Mouse (Mus musculus) MEL (cell line): ENCODE results near the gene Gm19935. TPM values are rescaled to one million over a fixed set of nuclear protein-coding genes. Genes with fewer than 3 reads are reported as not detected.

Experiments
- DNase-seq: peaks from one replicate; pipeline ENCODE4 v3.0.0; 2011; ENCODE audit warnings: low read depth, low spot score
- H3K27ac ChIP-seq: 2 replicates; pipeline ENCODE4 v1.5.1; 2012; ENCODE audit warnings: low read depth, mild to moderate bottlenecking, control low read depth, low read length, moderate library complexity; ENCODE audit not compliant: control insufficient read depth
- H3K27me3 ChIP-seq, 2 experiments: fragments of 150-350 bp in 1 of 2; sonication (generic) in 1 of 2; 2 replicates each; pipeline ENCODE4 v1.6.1; 2012; ENCODE audit warnings: low read length in 2 of 2, mild to moderate bottlenecking in 2 of 2, improper control_type of control experiment in 1 of 2, moderate library complexity in 1 of 2; ENCODE audit not compliant: insufficient read depth in 2 of 2, control insufficient read depth in 1 of 2
- H3K36me3 ChIP-seq, 2 experiments: 2 replicates each; pipeline ENCODE4 v1.6.1; 2012 to 2014; ENCODE audit warnings: low read length in 2 of 2, improper control_type of control experiment in 1 of 2, inconsistent platforms in 1 of 2, mild to moderate bottlenecking in 1 of 2; ENCODE audit not compliant: insufficient read depth in 2 of 2, control insufficient read depth in 1 of 2
- H3K4me1 ChIP-seq, 2 experiments: fragments of 150-350 bp in 1 of 2; sonication (generic) in 1 of 2; 2 replicates each; pipeline ENCODE4 v1.6.1; 2012; ENCODE audit warnings: low read length in 2 of 2, improper control_type of control experiment in 1 of 2, mild to moderate bottlenecking in 1 of 2; ENCODE audit not compliant: insufficient read depth in 2 of 2, control insufficient read depth in 1 of 2
- H3K4me3 ChIP-seq, 2 experiments: fragments of 150-350 bp in 1 of 2; sonication (generic) in 1 of 2; 2 replicates each; pipeline ENCODE4 v1.5.1; 2012; ENCODE audit warnings: low read depth in 2 of 2, low read length in 2 of 2, mild to moderate bottlenecking in 2 of 2, moderate library complexity in 2 of 2, control low read depth in 1 of 2, improper control_type of control experiment in 1 of 2; ENCODE audit not compliant: control insufficient read depth in 1 of 2, insufficient read depth in 1 of 2
- H3K79me2 ChIP-seq: 2 replicates; pipeline ENCODE4 v1.6.1; 2012; ENCODE audit warnings: mild to moderate bottlenecking, low read length, moderate library complexity; ENCODE audit not compliant: control insufficient read depth, poor library complexity, insufficient read depth
- H3K9ac ChIP-seq: 2 replicates; pipeline ENCODE4 v1.6.1; 2012; ENCODE audit warnings: low read depth, mild to moderate bottlenecking, control low read depth, low read length, moderate library complexity; ENCODE audit not compliant: control insufficient read depth, poor library complexity, severe bottlenecking
- H3K9me3 ChIP-seq: fragments of 150-350 bp; sonication (generic); replicated peaks from 2 replicates; pipeline ENCODE4 v1.6.1; 2012; ENCODE audit warnings: mild to moderate bottlenecking, low read length, improper control_type of control experiment, moderate library complexity; ENCODE audit not compliant: insufficient read depth
- CHD1 ChIP-seq: IDR thresholded peaks from 2 replicates; pipeline ENCODE4 v1.6.1; 2012; ENCODE audit warnings: low read depth, mild to moderate bottlenecking, inconsistent platforms, low read length, improper control_type of control experiment
- CHD2 ChIP-seq: IDR thresholded peaks from 2 replicates; pipeline ENCODE4 v1.6.1; 2011; ENCODE audit warnings: low read length, improper control_type of control experiment
- CTCF ChIP-seq, 3 experiments: IDR thresholded peaks in 2 of 3; conservative IDR thresholded peaks in 1 of 3; 2 replicates each; pipeline ENCODE4 v1.5.1; 2011 to 2012; ENCODE audit warnings: low read length in 3 of 3, low read depth in 2 of 3, mild to moderate bottlenecking in 2 of 3, improper control_type of control experiment in 1 of 3, inconsistent platforms in 1 of 3, mixed read lengths in 1 of 3, moderate library complexity in 1 of 3; ENCODE audit not compliant: control insufficient read depth in 1 of 3, insufficient read depth in 1 of 3, poor library complexity in 1 of 3, severe bottlenecking in 1 of 3
- E2F4 ChIP-seq: IDR thresholded peaks from 2 replicates; pipeline ENCODE4 v1.6.1; 2011; ENCODE audit warnings: low read depth, low read length, improper control_type of control experiment, borderline replicate concordance
- ELF1 ChIP-seq: IDR thresholded peaks from 2 replicates; pipeline ENCODE4 v1.6.1; 2014; ENCODE audit warnings: low read depth, mild to moderate bottlenecking, inconsistent platforms, low read length, improper control_type of control experiment, moderate library complexity
- EP300 ChIP-seq, 2 experiments: IDR thresholded peaks; 2 replicates each; pipeline ENCODE4 v1.6.1; 2011; ENCODE audit warnings: improper control_type of control experiment in 2 of 2, low read length in 2 of 2, low read depth in 1 of 2, mild to moderate bottlenecking in 1 of 2
- GABPA ChIP-seq: IDR thresholded peaks from 2 replicates; pipeline ENCODE4 v1.6.1; 2012; ENCODE audit warnings: low read depth, mild to moderate bottlenecking, inconsistent platforms, low read length, improper control_type of control experiment, moderate library complexity
- GATA1 ChIP-seq: IDR thresholded peaks from 2 replicates; pipeline ENCODE4 v1.6.1; 2011; ENCODE audit warnings: low read depth, low read length, improper control_type of control experiment
- HCFC1 ChIP-seq: IDR thresholded peaks from 2 replicates; pipeline ENCODE4 v1.6.1; 2012; ENCODE audit warnings: low read depth, mild to moderate bottlenecking, inconsistent platforms, low read length, improper control_type of control experiment, moderate library complexity
- JUND ChIP-seq: IDR thresholded peaks from 2 replicates; pipeline ENCODE4 v1.6.1; 2011; ENCODE audit warnings: low read depth, mild to moderate bottlenecking, improper control_type of control experiment, low read length
- KAT2A ChIP-seq: conservative IDR thresholded peaks from 2 replicates; pipeline ENCODE4 v1.6.1; 2012; ENCODE audit warnings: low read depth, low read length, improper control_type of control experiment, inconsistent platforms
- MAFK ChIP-seq: IDR thresholded peaks from 2 replicates; pipeline ENCODE4 v1.6.1; 2011; ENCODE audit warnings: low read depth, mild to moderate bottlenecking, low read length, improper control_type of control experiment, borderline replicate concordance
- MAX ChIP-seq: IDR thresholded peaks from 2 replicates; pipeline ENCODE4 v1.6.1; 2011; ENCODE audit warnings: low read length, improper control_type of control experiment
- MAZ ChIP-seq: IDR thresholded peaks from 2 replicates; pipeline ENCODE4 v1.6.1; 2012; ENCODE audit warnings: low read depth, mild to moderate bottlenecking, inconsistent platforms, low read length, improper control_type of control experiment
- MEF2A ChIP-seq: IDR thresholded peaks from 2 replicates; pipeline ENCODE4 v1.6.1; 2014; ENCODE audit warnings: low read depth, mild to moderate bottlenecking, inconsistent platforms, low read length, improper control_type of control experiment; ENCODE audit not compliant: poor library complexity, insufficient replicate concordance, severe bottlenecking; ENCODE audit errors: extremely low read depth
- MXI1 ChIP-seq: IDR thresholded peaks from 2 replicates; pipeline ENCODE4 v1.6.1; 2011; ENCODE audit warnings: mild to moderate bottlenecking, low read depth, low read length, improper control_type of control experiment
- MYB ChIP-seq: IDR thresholded peaks from 2 replicates; pipeline ENCODE4 v1.6.1; 2011; ENCODE audit warnings: mild to moderate bottlenecking, low read depth, low read length, improper control_type of control experiment
- MYC ChIP-seq: IDR thresholded peaks from 2 replicates; pipeline ENCODE4 v1.6.1; 2011; ENCODE audit warnings: low read depth, mild to moderate bottlenecking, low read length, improper control_type of control experiment, moderate library complexity
- NRF1 ChIP-seq: IDR thresholded peaks from 2 replicates; pipeline ENCODE4 v1.6.1; 2014; ENCODE audit warnings: low read depth, mild to moderate bottlenecking, inconsistent platforms, low read length, improper control_type of control experiment, moderate library complexity; ENCODE audit not compliant: poor library complexity, insufficient read depth, severe bottlenecking
- POLR2AphosphoS2 ChIP-seq: IDR thresholded peaks from 2 replicates; pipeline ENCODE4 v1.6.1; 2011; ENCODE audit warnings: low read length, improper control_type of control experiment
- POLR2AphosphoS5 ChIP-seq: IDR thresholded peaks from 2 replicates; pipeline ENCODE4 v1.6.1; 2012; ENCODE audit warnings: low read depth, borderline replicate concordance, mild to moderate bottlenecking, inconsistent platforms, low read length, moderate library complexity, mixed read lengths
- RCOR1 ChIP-seq: IDR thresholded peaks from 2 replicates; pipeline ENCODE4 v1.6.1; 2012; ENCODE audit warnings: low read depth, mild to moderate bottlenecking, inconsistent platforms, low read length, improper control_type of control experiment
- SIN3A ChIP-seq: IDR thresholded peaks from 2 replicates; pipeline ENCODE4 v1.6.1; 2012; ENCODE audit warnings: low read length, improper control_type of control experiment, inconsistent platforms
- SMC3 ChIP-seq: IDR thresholded peaks from 2 replicates; pipeline ENCODE4 v1.6.1; 2011; ENCODE audit warnings: low read depth, low read length, improper control_type of control experiment
- TBP ChIP-seq: IDR thresholded peaks from 2 replicates; pipeline ENCODE4 v1.8.0; 2011; ENCODE audit warnings: low read depth, low read length, improper control_type of control experiment
- TCF12 ChIP-seq: IDR thresholded peaks from 2 replicates; pipeline ENCODE4 v1.6.1; 2014; ENCODE audit warnings: low read depth, mild to moderate bottlenecking, inconsistent platforms, low read length, improper control_type of control experiment, moderate library complexity
- UBTF ChIP-seq: IDR thresholded peaks from 2 replicates; pipeline ENCODE4 v1.6.1; 2012; ENCODE audit warnings: low read depth, mild to moderate bottlenecking, inconsistent platforms, low read length, improper control_type of control experiment, moderate library complexity, borderline replicate concordance; ENCODE audit not compliant: insufficient read depth
- USF2 ChIP-seq, 2 experiments: IDR thresholded peaks; 2 replicates each; pipeline ENCODE4 v1.6.1; 2011 to 2012; ENCODE audit warnings: improper control_type of control experiment in 2 of 2, low read length in 2 of 2, borderline replicate concordance in 1 of 2, inconsistent platforms in 1 of 2, low read depth in 1 of 2, mild to moderate bottlenecking in 1 of 2; ENCODE audit not compliant: insufficient read depth in 1 of 2
- ZC3H11A ChIP-seq: IDR thresholded peaks from 2 replicates; pipeline ENCODE4 v1.6.1; 2012; ENCODE audit warnings: low read depth, mild to moderate bottlenecking, inconsistent platforms, low read length, improper control_type of control experiment
- ZKSCAN1 ChIP-seq: IDR thresholded peaks from 2 replicates; pipeline ENCODE4 v1.6.1; 2012; ENCODE audit warnings: low read depth, mild to moderate bottlenecking, inconsistent platforms, low read length, improper control_type of control experiment, moderate library complexity
- ZMIZ1 ChIP-seq: IDR thresholded peaks from 2 replicates; pipeline ENCODE4 v1.6.1; 2012; ENCODE audit warnings: low read depth, mild to moderate bottlenecking, inconsistent platforms, low read length, improper control_type of control experiment, moderate library complexity
- polyA plus RNA-seq, 2 experiments: library from polyadenylated mRNA; stranded (reverse) in 1 of 2; unstranded in 1 of 2; fragments of >175 nt in 1 of 2; fragments of >200 nt in 1 of 2; gene quantifications; 2 replicates each; pipeline versions ENCODE4 v1.2.1 to v1.2.4; 2012; ENCODE audit warnings: low replicate concordance in 2 of 2, low read depth in 1 of 2; ENCODE audit not compliant: insufficient read length in 2 of 2, insufficient read depth in 1 of 2, missing spikeins in 1 of 2
- total RNA-seq: library from RNA; depleted of rRNA; stranded (reverse); fragments of 300-350 nt; gene quantifications from 2 replicates; pipeline ENCODE4 v1.2.3, GENCODE M21; 2012

Gene Gm19935
- total and polyA plus RNA-seq, 3 experiments: not detected

DNA sequence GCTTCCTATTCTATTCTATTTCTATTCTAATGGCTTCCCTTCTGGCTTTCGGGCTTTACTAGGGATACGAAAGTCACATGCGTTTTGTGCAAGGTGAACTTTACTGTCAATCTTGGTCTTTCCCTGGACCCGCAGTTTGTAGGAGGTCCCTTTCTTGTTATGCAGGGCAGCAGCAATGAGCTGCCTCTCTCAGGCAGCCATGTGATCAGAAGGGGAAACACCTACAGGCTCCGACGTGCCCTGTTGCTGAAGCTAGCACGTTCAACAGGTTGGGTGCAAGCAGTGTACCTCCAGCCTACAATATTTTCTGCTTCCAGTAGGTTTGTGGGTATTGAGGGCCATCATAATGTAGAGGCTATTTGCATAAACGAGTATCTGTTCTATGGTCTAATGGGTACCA is 13.8 kb upstream of the Gm19935 start:
- Histone ChIP-seq H3K9ac (no peak overlapping the region), H3K4me3 (no peak overlapping the region), H3K4me1 (peaks cover 0 to 8% of the 10 kb centered on the region in 2 experiments; a peak in 1 of 4 replicates), H3K36me3 (peaks cover 0 to 5% of the 10 kb centered on the region in 2 experiments; a peak in 2 of 4 replicates), H3K9me3 (no peaks in the 10 kb centered on the region), H3K27ac (no peak overlapping the region), H3K27me3 (no peaks in the 10 kb centered on the region), H3K79me2 (no peaks in the 10 kb centered on the region; the same call in 1 of the 2 replicates)
- no peak for TF ChIP-seq USF2 (IDR thresholded peaks at IDR 0.05; ENCODE audit: borderline replicate concordance in 1 of 2, insufficient read depth in 1 of 2, low read depth in 1 of 2, low read length in 2 of 2)
- 0 out of 2 replicates have a peak, but pooled peaks have one; percentile 19 for TF ChIP-seq TBP
- no peak for DNase-seq

DNA sequence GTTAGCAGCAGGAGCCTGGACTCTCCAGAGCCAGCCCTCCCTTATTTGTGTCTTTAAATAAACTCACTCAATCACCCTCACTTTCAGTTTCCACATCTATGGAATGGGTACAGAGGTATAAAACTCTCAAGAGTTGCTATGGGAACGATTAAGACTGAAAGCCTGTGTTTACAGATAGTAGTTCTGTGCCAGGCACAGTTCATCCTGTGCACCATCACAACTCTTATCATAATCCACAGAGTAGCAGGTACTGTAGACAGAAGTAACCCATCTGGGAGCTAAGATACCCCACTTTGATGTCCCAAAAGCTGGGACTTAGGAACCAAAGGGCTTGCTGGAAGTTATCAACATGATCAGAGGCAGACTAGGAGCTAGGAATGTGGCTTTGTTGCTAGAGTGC is 12.6 kb upstream of the Gm19935 start:
- no peak overlapping the region for H3K9ac ChIP-seq
- H3K9me3 ChIP-seq: no peaks in the 10 kb centered on the region
- no peaks in the 10 kb centered on the region for H3K27me3 ChIP-seq
- no peak overlapping the region for H3K27ac ChIP-seq
- peak; percentile 53 for DNase-seq
- H3K36me3 ChIP-seq: peaks cover 0 to 5% of the 10 kb centered on the region in 2 experiments; a peak in 2 of 4 replicates
- peaks cover 0 to 8% of the 10 kb centered on the region in 2 experiments; a peak in 1 of 4 replicates for H3K4me1 ChIP-seq
- H3K4me3 ChIP-seq: 0 out of 4 replicates have a peak overlapping the region, but pooled peaks of 1 of the 2 experiments have one; percentile 64
- H3K79me2 ChIP-seq: no peaks in the 10 kb centered on the region; the same call in 1 of the 2 replicates
- TF ChIP-seq ZMIZ1: no peak
- peak; percentile 5; the same call in 1 of the 2 replicates for TF ChIP-seq TCF12
- no peak for TF ChIP-seq CTCF (IDR thresholded peaks at IDR 0.05 in 2 of 3, conservative IDR thresholded peaks at IDR 0.05 in 1 of 3; ENCODE audit: control insufficient read depth in 1 of 3, insufficient read depth in 1 of 3, low read depth in 2 of 3, low read length in 3 of 3, poor library complexity in 1 of 3, severe bottlenecking in 1 of 3)
- TF ChIP-seq TBP: no peak
- TF ChIP-seq GABPA: no peak
- no peak for TF ChIP-seq NRF1
- no peak for TF ChIP-seq MXI1
- TF ChIP-seq MAX: no peak
- no peak for TF ChIP-seq CHD2
- TF ChIP-seq EP300 (IDR thresholded peaks at IDR 0.05; ENCODE audit: low read depth in 1 of 2, low read length in 2 of 2): peak; percentile 40 to 52; a peak in 2 of 4 replicates
- no peak for TF ChIP-seq E2F4
- no peak for TF ChIP-seq UBTF
- no peak for TF ChIP-seq SMC3
- TF ChIP-seq MYC: no peak
- no peak for TF ChIP-seq MYB
- TF ChIP-seq ELF1: no peak
- no peak for TF ChIP-seq MAFK
- peak; percentile 27; the same call in 1 of the 2 replicates for TF ChIP-seq GATA1
- TF ChIP-seq ZC3H11A: no peak
- no peak for TF ChIP-seq CHD1
- TF ChIP-seq ZKSCAN1: no peak
- TF ChIP-seq HCFC1: no peak
- no peak for TF ChIP-seq KAT2A
- TF ChIP-seq MEF2A: no peak
- no peak for TF ChIP-seq POLR2AphosphoS2
- no peak for TF ChIP-seq POLR2AphosphoS5
- no peak for TF ChIP-seq RCOR1
- TF ChIP-seq MAZ: no peak
- no peak; the same call in 1 of the 2 replicates for TF ChIP-seq SIN3A
- no peak for TF ChIP-seq JUND
